Mouse (Mus musculus): ENCODE results near the gene Gm45808. TPM values are rescaled to one million over a fixed set of nuclear protein-coding genes. Genes with fewer than 3 reads are reported as not detected.

The Gm45808 gene
- polyA plus RNA-seq, 1 experiment from 2014 or later = not detected

GRCm38 (mm10) chr7:45455932-45456696 is 30.5 kb downstream of the Gm45808 start:
- peak overlapping the region; percentile 44; the same call in 1 of the 2 replicates for H3K27ac ChIP-seq (replicated peaks)
- no peak overlapping the region for H3K4me2 ChIP-seq (replicated peaks)
- no peaks in the 10 kb centered on the region for H3K9me3 ChIP-seq
- no peak overlapping the region for H3K9ac ChIP-seq (replicated peaks)
- H3K4me3 ChIP-seq = no peak overlapping the region
- H3K4me1 ChIP-seq = peaks cover 32% of the 10 kb centered on the region
- no peak for ATAC-seq (ENCODE audit: low FRiP score, low read depth)
- H3K27me3 ChIP-seq = no peaks in the 10 kb centered on the region
- WGBS = 82% methylated on average over 13 of the region's 13 CpGs
- peaks cover 57% of the 10 kb centered on the region for H3K36me3 ChIP-seq

GRCm38 (mm10) chr7:45454971-45455370 is 31.6 kb downstream of the Gm45808 start:
- 94% methylated on average over 15 of the region's 15 CpGs for WGBS
- no peak overlapping the region for H3K9ac ChIP-seq (replicated peaks)

GRCm38 (mm10) chr7:45451344-45451982 is 35.1 kb downstream of the Gm45808 start:
- Histone ChIP-seq H3K4me3 (no peak overlapping the region), H3K27ac (replicated peaks) (no peak overlapping the region), H3K4me2 (replicated peaks) (no peak overlapping the region), H3K36me3 (peaks cover 52% of the 10 kb centered on the region), H3K9me3 (no peaks in the 10 kb centered on the region), H3K9ac (replicated peaks) (no peak overlapping the region), H3K4me1 (0 out of 2 replicates have a peak, but pooled peaks cover under 1% of the 10 kb centered on the region), H3K27me3 (no peaks in the 10 kb centered on the region)
- WGBS = 56% methylated on average over 23 of the region's 23 CpGs
- peak; percentile 74 for ATAC-seq (ENCODE audit: low FRiP score, low read depth)

More at GRCm38 (mm10) chr7:45454971-45455370, 31.6 kb downstream of the Gm45808 start:
- peaks cover 21% of the 10 kb centered on the region for H3K4me1 ChIP-seq
- no peak overlapping the region for H3K4me3 ChIP-seq
- no peak overlapping the region for H3K4me2 ChIP-seq (replicated peaks)
- H3K27me3 ChIP-seq = no peaks in the 10 kb centered on the region
- H3K9me3 ChIP-seq = no peaks in the 10 kb centered on the region
- peaks cover 54% of the 10 kb centered on the region for H3K36me3 ChIP-seq
- no peak overlapping the region for H3K27ac ChIP-seq (replicated peaks)
- ATAC-seq (ENCODE audit: low FRiP score, low read depth) = no peak

- no peak for ATAC-seq (ENCODE audit: low FRiP score, low read depth)
- no peaks in the 10 kb centered on the region for H3K9me3 ChIP-seq
- no peaks in the 10 kb centered on the region for H3K27me3 ChIP-seq
- H3K36me3 ChIP-seq = peaks cover 53% of the 10 kb centered on the region
- no peak overlapping the region for H3K27ac ChIP-seq (replicated peaks)
- H3K4me2 ChIP-seq (replicated peaks) = no peak overlapping the region
- no peak overlapping the region for H3K9ac ChIP-seq (replicated peaks)
- 89% methylated on average over 1 of the region's 1 CpGs for whole genome bisulfite sequencing
- no peaks in the 10 kb centered on the region for H3K4me1 ChIP-seq
- no peak overlapping the region for H3K4me3 ChIP-seq
Observed at GRCm38 (mm10) chr7:45449974-45450373, 36.6 kb downstream of the Gm45808 start.

- Histone ChIP-seq H3K27ac (replicated peaks) (no peak overlapping the region), H3K27me3 (no peaks in the 10 kb centered on the region), H3K4me1 (no peaks in the 10 kb centered on the region), H3K36me3 (peaks cover 55% of the 10 kb centered on the region), H3K9me3 (no peaks in the 10 kb centered on the region), H3K9ac (replicated peaks) (no peak overlapping the region), H3K4me2 (replicated peaks) (no peak overlapping the region), H3K4me3 (no peak overlapping the region)
- WGBS = 41% methylated on average over 11 of the region's 11 CpGs
- ATAC-seq (ENCODE audit: low FRiP score, low read depth) = no peak
Observed at GRCm38 (mm10) chr7:45447325-45447990, 39.2 kb downstream of the Gm45808 start.

GRCm38 (mm10) chr7:45446589-45446988 is 40.0 kb downstream of the Gm45808 start:
- Histone ChIP-seq H3K27me3 (no peaks in the 10 kb centered on the region), H3K36me3 (peaks cover 51% of the 10 kb centered on the region), H3K4me3 (no peak overlapping the region), H3K4me2 (replicated peaks) (no peak overlapping the region), H3K9ac (replicated peaks) (no peak overlapping the region), H3K4me1 (no peaks in the 10 kb centered on the region), H3K9me3 (no peaks in the 10 kb centered on the region), H3K27ac (replicated peaks) (no peak overlapping the region)
- ATAC-seq (ENCODE audit: low FRiP score, low read depth) = no peak

GRCm38 (mm10) chr7:45443526-45444420 is 42.8 kb downstream of the Gm45808 start:
- Histone ChIP-seq H3K9me3 (no peaks in the 10 kb centered on the region), H3K27me3 (no peaks in the 10 kb centered on the region), H3K4me3 (no peak overlapping the region), H3K4me2 (replicated peaks) (no peak overlapping the region), H3K4me1 (no peaks in the 10 kb centered on the region), H3K36me3 (peaks cover 64% of the 10 kb centered on the region), H3K9ac (replicated peaks) (no peak overlapping the region), H3K27ac (replicated peaks) (no peak overlapping the region)
- ATAC-seq (ENCODE audit: low FRiP score, low read depth) = no peak
- 92% methylated on average over 22 of the region's 22 CpGs for WGBS

GRCm38 (mm10) chr7:45437521-45438276 is 48.9 kb downstream of the Gm45808 start, which contains the start of gene Ruvbl2:
TSS of gene Ruvbl2 (minus strand) at chr7:45438096.
- 18% methylated on average over 19 of the region's 19 CpGs for WGBS
- Histone ChIP-seq H3K4me2 (replicated peaks) (0 out of 2 replicates have a peak within 1 kb of the TSS, but pooled peaks have one; percentile 6), H3K9ac (replicated peaks) (peak within 1 kb of the TSS; percentile 28; the same call in 1 of the 2 replicates), H3K36me3 (peaks cover 25% of the 10 kb centered on the region), H3K4me3 (no peak within 1 kb of the TSS), H3K27me3 (no peaks in the 10 kb centered on the region; the same call in 1 of the 2 replicates), H3K4me1 (peaks cover 39% of the 10 kb centered on the region), H3K9me3 (no peaks in the 10 kb centered on the region), H3K27ac (replicated peaks) (no peak within 1 kb of the TSS)
- ATAC-seq (ENCODE audit: low FRiP score, low read depth) = no peak

GRCm38 (mm10) chr7:45437046-45437445 is 49.6 kb downstream of the Gm45808 start:
- peaks cover 30% of the 10 kb centered on the region for H3K36me3 ChIP-seq
- no peak overlapping the region for H3K4me3 ChIP-seq
- WGBS = 34% methylated on average over 6 of the region's 6 CpGs
- no peak overlapping the region for H3K4me2 ChIP-seq (replicated peaks)
- H3K9me3 ChIP-seq = no peaks in the 10 kb centered on the region
- ATAC-seq (ENCODE audit: low FRiP score, low read depth) = no peak
- H3K27ac ChIP-seq (replicated peaks) = no peak overlapping the region
- peaks cover 41% of the 10 kb centered on the region for H3K4me1 ChIP-seq
- peak overlapping the region; percentile 28; the same call in 1 of the 2 replicates for H3K9ac ChIP-seq (replicated peaks)
- H3K27me3 ChIP-seq = no peaks in the 10 kb centered on the region; the same call in 1 of the 2 replicates

GRCm38 (mm10) chr7:45436444-45436843 is 50.2 kb downstream of the Gm45808 start:
- Histone ChIP-seq H3K27ac (replicated peaks) (no peak overlapping the region), H3K9me3 (no peaks in the 10 kb centered on the region), H3K4me2 (replicated peaks) (no peak overlapping the region), H3K4me1 (peaks cover 41% of the 10 kb centered on the region), H3K4me3 (no peak overlapping the region), H3K9ac (replicated peaks) (0 out of 2 replicates have a peak overlapping the region, but pooled peaks have one; percentile 69), H3K36me3 (peaks cover 29% of the 10 kb centered on the region), H3K27me3 (no peaks in the 10 kb centered on the region; the same call in 1 of the 2 replicates)
- WGBS = 91% methylated on average over 5 of the region's 5 CpGs
- no peak for ATAC-seq (ENCODE audit: low FRiP score, low read depth)

Measured in midbrain, embryonic 12.5 days (tissue).